Mouse (Mus musculus) urinary bladder, postnatal 14 days (tissue): ENCODE measurements around the gene Arl3.
"Not testable (repeated sequence)": the region's sequence is repeated elsewhere in the genome, so short reads cannot be mapped to it uniquely, and the experiment has no call there.

Experiments
- DNase-seq: peaks from one replicate; pipeline ENCODE4 v3.0.0; 2021; ENCODE audit warnings: low spot score

Gene Arl3

DNA sequence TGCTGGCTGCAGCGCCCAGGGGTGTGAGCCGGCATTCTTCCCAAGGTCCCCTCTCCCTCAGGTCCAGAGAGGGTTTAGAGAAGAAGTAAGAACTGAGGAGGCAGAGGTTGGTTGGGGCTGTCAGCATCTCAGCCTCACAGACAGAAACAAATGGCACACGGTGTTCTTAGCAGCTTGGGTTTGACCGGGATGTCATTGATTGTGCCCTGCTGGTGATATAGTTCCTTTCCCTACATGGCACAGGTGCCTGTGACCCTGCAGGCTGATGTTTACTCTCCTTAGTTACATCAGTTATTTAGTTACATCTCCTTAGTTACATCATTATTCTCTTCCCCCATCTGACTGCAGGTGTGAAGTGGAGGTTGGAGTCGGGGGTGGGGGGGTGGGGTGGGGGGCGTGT, 18.6 kb upstream of the Arl3 start:
- no peak for DNase-seq

DNA sequence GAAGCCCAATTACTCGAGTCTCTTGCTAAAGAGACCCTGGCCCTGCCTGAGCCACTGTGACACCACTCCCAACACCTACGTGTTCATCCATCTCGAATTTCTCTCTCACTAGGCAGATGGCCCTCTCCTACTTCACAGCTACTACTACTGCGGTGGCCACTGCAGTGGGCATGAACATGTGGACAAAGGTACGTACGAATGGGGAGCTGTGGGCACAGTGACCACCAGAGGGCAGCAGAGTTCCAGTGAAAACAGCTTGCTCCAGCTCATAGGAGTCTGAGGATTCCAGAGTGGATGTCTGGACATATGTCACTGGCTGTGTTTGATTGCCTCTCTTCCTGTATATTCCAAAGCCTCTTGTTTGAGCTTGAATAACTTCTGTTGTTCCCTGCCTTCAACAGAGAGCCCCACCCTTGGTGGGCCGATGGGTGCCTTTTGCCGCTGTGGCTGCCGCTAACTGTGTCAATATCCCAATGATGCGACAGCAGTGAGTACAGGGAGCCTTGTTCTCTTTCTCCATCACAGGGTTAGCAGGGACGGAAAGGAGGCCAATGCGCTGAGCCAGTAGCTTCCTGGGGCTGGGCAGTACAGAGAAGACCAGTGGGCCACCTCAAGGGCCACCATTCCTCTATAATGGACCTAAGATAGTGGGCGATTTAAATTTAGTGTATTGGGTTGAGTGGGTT, 15.0 kb upstream of the Arl3 start:
- DNase-seq, result peak; percentile 87

DNA sequence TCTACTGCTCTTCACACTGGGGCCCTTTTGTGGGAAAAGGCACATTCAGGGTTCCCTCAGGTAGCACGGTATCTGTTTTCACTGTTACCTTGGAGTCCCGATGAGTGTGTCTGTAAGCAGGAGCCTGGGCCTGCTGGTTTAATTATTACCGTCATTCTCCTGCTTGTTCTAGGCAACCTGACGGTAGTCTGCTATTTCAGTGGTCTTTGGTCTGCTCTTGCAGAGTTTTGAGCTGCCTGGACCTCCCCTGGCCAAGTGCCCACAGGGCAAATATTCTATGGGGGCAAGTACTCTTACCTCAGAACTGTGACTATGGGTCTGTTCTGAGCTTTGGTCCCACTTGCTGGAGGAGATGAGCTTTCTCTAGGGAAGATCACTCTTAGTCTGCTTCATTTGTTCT, 2.2 kb upstream of the Arl3 start:
- no peak for DNase-seq

DNA sequence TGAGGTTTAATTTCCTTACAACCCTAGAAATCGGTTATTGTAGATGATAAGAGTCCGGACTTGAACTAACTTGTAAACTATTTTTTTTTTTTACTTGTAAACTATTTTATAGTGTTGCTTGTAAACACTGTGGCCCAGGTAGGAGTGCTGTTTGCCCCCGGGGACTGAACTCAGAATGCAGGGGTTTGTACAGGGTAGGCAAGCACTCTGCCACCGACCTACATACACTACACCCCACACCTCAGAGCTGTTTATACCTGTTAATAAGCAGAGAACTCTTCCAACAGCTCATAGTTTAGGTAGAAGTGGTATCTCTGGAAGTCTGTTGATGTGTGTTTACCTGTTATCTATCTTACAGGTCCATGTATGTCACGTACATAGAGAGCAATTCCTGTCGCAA, 992 bp upstream of the Arl3 start:
- DNase-seq, result no peak

DNA sequence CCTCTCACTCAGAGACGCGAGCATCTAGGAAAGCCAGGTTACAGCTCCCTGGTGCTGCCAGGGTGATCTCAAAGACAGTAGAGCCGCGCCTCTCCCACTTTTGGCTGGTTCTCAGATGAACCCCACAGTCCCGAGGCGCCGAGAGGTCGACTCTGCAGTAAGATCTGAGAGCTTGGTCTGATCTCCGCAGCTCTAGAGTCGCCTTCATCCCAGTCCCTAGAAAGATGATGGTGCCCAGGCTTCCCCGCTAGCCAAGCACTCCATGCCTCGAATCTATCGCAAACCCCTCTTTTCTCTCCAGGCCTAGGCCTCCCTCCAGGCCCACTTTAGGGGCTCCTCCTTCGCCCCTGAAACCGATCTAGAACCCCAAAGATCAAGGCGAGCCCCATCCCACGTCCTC, 450 bp downstream of the Arl3 start:
- no peak for DNase-seq

DNA sequence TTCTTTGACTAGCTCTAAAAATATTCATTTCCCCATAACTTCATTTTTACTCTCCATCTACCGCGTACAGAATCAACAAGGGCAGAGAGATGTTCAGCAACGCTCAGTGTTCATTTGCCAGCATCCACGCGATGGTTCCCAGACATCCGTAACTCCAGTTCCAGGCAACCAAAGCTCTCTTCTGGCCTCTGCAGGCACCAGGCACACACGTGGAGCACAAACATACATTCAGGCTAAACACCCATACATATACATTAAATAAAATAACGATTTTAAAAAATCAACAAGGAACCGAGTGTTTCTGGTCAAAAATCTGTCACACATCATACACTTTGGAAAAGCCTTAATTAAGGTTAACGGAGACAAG, 1.1 kb downstream of the Arl3 start:
- DNase-seq, result no peak

DNA sequence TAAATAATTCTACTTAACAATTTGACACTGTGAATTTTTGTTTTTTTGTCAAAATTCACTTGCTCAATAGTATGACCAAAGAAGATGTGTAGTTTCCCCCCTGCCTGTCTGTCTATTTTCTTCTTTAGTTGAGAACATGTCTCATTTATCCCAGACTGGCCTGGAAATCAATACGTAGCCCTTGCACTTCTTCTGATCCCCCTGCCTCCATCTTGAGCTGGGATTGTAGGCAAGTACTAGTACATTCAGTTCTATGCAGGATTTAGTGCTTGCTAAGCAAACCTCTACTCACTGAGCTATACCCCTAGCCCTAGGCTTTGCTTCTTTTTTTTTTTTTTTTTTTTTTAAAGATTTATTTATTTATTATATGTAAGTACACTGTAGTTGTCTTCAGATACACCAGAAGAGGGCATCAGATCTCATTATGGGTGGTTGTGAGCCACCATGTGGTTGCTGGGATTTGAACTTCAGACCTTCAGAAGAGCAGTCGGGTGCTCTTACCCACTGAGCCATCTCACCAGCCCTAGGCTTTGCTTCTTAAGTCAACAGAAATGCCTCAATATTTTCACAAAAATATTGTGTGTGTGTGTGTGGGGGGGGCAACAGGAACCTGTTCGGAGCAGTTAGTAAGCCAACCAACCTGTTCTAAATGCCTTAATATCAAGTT, 1.7 kb downstream of the Arl3 start:
- not testable (repeated sequence) for DNase-seq

DNA sequence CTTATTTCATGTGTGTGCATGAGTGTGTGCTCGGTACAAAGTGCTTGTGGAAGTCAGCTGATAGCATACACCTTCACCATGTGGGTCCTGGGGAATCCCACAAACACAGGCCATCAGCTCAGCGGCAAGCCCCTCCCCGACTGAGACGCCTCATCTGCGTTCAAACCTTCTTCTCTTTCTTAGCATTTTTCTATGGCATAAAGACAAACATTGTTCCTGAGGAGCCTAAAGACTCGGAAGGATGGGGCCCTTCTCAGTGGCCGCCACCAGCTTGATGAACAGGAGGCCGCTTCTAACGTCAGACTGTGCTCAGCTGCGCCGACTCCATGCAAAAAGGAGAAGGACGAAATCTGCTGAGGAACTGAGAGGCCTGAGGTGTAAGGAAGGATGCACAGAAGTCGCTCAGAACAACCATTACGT, 8.9 kb downstream of the Arl3 start:
- no peak for DNase-seq

DNA sequence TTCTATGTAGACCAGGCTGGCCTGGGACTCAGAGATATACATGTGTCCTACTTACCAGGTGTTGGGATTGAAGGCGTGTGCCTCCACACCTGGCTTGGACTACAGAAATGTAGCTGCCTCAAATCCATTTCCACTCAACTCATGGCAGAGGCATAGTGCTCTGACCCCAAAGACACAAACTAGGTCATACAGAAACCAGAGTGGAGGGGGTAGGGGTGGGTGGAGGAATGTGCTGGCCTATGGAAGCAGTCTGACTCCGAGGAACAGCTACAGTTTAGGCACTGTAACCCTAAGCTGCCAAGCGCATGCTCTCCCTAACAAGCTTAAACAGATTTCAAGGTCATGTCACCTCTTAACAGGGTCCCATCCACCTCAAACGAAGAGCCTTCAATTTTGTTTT, 9.4 kb downstream of the Arl3 start:
- no peak for DNase-seq

DNA sequence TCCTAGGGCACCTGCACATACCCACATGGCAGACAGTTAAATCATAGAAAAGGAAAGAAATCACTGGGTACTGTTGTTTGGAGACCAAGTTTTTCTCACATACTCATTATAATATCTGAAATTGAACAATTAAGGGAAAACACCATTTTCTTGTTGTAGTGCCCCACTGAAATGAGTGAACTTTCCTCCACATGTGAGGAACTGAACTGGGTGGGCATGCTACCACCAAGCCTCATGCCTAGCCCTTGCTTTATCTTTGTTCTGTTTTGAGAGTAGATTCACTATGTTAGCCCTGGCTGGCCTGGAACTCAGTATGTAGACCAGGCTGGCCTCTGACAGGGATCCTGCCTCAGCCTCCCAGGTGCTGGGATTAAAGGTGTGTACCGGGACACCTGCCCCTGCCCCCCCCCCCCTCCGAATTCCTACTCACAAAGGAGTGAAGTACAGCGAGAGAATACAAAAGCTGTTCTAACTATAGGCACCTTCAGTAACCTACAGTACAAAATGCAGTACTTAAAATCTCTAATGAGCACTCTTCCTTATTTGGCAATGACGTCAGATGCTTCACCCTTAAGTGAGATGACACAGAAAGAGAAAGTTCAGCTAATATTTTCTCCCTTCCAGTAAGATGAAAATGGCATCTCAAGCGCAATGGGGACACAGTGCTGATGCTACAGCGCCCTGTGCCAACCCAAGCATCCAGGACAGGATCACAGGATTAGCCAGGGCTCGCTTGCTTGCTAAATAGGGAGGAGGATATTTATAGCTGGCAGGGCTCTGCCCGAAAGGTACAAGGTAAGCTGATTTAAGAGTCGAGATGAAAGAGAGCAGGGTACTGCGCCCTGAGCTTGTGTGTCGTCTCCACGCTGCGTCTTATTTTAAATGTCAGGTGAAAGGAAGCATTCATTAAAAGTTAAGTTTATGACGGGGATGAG, 10.2 kb downstream of the Arl3 start:
- no peak for DNase-seq

DNA sequence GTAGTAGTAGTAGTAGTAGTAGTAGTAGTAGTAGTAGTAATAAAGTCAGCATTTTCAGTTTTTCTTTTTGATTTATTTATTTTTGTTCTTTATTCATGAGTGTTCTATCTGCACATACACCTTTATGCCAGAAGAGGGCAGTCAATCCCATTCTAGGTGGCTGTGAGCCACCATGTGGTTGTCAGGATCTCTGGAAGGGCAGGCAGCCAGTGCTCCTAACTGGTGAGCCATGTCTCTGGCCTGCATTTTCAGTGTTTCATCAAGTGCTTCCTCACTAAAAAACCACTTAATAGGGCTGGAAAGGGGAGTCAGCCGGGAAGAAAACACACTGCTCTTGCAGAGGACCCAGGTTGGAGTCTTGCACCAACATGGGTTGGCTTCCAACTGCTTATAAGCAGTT, 10.9 kb downstream of the Arl3 start:
- peak; percentile 70 for DNase-seq

DNA sequence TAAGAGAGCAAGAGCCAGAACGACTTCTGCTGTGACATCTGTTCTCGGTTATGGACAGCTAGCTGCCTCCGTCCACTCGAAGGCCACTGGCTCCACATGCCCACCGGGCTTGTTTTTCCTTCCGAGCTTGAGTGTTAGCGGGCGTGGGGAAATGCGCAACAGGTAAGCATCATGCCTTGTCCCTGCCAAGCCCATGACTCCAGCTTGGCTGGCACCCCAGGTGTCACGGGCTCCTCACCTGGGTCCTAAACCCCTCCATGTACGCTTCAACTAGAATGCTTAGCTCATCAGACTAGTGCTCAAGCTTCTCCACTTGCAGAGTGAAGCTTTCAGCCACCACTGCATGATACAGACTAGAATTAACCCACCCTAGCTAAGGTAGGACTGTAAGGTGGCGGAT, 14.4 kb downstream of the Arl3 start:
- peak; percentile 18 for DNase-seq

DNA sequence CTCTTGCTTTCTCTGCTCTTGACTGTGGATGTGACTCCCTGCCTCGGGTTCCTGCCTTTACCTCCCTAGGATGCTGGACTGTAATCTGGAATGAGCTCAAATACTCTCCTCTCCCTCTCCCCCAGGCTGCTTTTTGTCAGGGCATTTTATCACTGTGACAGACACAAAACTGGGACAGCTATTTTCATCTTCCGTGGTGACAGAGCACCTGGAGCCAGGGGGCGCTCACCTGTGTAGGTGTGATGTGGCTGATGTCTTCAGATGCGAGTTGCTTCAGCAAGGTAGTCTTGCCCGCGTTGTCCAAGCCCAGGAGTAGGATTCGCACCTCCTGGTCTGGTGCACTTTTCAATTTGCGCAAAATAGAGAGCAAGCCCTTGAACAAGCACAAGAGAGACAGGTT, 15.0 kb downstream of the Arl3 start:
- no peak for DNase-seq

DNA sequence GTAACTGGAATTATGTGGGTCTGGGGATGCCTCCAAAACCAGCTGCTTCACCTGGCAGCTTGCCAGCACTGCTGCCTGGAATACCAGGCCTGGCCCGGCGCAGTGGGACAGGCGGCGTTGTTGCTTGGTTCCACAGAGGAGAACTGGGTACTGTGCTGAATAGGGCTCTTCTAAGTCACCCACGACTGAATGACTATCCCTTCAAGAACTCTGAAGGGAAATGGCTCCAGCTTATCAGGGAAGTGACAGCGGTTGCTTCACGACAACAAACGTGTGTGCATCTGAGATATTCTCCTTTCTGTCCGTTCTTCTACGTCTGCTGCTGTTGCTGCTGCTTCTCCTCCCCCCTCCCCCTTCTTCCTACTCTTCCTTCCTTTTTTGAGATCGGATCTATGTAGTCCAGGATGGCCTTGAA, 19.4 kb downstream of the Arl3 start:
- DNase-seq, result no peak

DNA sequence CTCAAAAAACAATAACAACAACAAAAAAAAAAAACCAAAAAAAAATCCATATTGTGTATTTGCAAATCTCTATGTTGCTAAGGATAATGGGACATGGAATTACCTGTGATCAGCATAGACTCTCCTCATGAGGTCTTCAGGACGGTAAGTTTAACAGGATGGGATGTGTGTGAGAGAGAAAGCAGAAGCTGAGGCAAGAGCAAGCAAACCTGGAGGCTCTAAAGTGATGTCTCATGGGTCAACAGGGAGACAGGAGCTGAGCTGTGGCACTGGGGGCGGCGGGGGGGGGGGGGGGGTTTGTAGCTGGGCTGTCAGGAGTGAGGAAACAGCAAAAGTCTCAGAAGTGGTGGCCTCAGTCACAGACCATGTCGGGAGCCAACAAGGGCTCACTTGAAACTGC, 20.5 kb downstream of the Arl3 start:
- no peak for DNase-seq

DNA sequence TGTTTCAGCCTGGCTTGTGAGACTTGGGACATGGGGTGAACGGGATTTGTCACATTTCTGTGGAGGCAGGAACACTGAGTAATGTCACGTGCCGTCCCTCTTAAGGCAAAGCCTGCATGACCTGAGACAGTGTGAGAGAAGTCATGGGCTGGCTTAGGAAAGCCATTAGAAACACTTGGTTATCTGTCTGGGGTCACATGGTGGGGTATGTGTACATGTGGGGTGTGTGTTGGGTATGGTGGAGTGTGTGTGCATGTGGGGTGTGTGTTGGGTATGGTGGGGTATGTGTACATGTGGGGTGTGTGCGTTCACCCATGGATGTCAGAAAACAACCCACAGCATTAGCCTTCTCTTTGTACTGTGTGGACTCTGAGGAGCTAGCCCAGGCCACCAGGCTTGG, 22.6 kb downstream of the Arl3 start:
- no peak for DNase-seq

DNA sequence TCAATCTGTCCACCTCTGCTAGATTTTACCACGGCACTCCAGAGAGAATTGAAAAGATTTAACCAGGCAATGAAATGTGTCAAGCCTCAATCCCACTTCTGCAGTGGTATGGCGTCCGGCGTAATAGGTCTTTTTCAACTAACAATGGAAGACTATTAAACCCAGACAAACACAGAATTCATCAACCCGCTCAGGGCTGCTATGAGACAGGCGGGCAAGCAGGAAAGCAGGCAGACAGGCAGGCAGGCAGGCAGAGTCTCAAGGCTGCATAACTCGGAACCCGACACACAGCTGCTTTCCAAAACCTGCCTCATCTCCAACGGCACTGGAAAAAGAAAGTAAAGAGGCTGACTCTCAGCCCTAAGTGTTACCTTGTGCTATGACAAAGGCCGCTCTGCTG, 24.9 kb downstream of the Arl3 start:
- no peak for DNase-seq

DNA sequence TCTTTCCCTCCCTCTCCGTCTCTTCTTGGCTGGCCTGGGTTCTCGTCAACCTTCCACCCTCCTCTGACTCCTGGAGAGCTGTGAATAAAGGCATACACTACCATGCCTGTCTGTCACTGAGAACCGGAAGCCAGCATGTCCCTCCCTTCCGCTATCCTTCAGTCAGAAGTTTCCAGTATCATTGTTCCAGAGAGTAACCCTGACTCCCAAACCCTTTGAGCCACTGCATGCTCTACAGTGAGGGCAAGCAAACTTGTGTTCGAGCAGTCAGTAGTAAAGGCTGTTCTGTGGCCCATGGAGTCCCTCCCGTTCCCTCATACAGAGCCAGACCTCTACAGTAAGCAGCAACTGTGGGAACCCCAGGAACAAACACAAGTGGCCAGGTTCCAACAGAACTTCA, 25.4 kb downstream of the Arl3 start:
- no peak for DNase-seq

DNA sequence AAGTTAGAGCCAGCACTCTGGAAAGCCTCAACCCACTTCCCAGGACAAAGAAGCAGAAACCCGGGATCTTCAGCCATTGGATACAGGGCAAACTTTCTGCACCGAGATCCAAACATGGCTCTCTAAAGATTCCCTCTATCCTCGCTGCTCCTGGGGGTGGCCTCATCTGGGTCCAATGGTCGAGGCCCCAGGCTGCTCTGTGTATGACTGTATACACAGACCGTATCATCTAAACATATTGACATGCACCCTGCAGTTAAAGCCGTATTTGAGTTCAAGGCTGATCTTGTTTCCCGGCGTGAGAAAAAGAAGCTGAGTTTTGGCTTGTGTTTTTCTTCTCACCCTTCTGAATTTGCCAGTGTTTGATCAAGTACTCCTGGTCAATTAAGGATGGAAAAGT, 30.2 kb downstream of the Arl3 start:
- DNase-seq, result no peak

DNA sequence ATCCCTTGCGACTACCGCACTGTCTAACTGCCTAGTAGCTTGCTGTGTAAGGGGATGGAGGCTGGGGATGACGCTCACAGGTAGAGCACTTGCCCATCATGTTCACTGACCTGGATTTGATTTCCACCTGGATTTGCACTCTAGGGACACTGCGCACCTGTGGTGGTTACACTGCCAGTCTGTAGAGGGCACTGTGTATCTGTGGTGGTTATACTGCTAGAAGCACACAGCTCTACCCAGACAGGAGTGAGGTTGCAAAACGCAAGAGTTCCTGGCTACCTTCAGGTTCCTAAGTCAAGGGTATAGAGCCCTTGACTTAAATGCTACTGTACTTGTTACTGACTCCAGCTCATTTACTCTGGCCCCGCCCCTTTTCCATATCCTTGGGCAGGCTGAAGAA, 34.8 kb downstream of the Arl3 start:
- DNase-seq, result no peak

DNA sequence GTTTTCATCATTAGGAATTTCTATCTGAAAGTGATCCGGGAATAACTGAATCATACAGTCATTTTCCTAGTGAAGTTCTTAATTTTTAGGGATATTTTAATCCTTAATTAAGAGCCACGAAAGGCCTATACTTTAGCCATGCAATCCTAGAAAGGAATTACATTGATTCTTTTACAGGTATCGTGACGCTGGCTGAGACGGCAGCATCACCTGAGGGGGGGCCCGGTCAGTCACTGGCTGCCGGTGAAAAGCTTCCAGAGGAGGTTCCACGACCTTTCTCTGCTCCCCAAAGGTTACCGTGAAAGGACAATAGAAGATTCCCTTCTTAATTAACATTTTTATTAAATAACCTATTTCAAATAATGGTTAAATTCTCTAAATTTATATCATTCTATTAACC, 35.6 kb downstream of the Arl3 start:
- DNase-seq, result no peak

DNA sequence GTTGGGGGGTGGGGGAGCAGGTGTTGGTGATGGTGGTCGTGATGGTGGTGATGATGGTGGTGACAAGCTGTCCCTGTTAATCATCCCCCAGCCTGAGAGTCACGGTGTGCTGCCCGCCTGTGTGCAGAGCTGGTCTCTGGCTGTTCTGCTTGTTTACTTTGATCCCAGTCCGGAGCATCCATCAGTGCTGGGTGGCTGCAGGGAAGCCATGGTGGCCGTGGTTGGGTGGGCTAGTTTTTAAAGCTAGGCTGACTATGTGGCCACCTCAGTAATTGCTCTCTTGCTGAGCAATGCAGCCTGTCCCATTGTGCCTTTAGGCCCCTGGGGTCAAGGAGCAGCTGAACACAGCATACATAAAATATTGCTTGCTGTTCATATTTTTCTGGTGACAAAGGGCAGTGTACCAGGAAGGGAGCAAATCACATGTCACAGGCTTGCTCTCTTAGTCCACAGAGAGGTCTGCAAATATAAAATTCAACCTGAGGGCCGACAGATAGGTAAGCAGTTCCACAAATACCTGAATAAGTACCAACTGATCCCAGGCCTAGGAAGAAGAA, 38.4 kb downstream of the Arl3 start:
- no peak for DNase-seq

DNA sequence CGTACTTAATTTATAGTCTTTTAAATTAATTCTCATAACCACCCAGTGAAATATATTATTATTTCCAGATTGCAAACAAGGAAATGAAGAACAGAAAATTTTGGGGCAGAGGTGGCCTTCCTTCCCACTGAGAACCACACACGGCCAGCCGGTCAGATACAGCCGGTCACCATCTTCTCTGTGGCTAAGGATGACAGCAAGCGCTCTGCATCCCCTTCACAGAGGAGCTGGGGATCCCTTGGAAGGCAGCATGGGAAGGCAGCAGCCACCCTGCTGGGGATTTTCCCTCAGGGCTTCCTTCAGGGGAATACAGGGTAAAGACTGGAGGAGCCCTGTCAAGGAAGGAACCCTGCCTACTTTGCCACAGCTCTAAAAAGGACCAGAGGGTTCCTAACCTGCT, 39.5 kb downstream of the Arl3 start:
- no peak for DNase-seq
